Mouse (Mus musculus) adrenal gland, postnatal 10 days (tissue): ENCODE measurements at regions not wholly inside any gene's neighbourhood (a gene's known extent, or its start where the extent isn't known, plus 50 kb on each side); places are given as distances from the start of the nearest gene placed in this dataset.
A peak's percentile ranks its signal among the peaks of the same experiment; 100 is the strongest.
"Not testable (repeated sequence)": the region's sequence is repeated elsewhere in the genome, so short reads cannot be mapped to it uniquely, and the experiment has no call there.

ENCODE experiments used
- DNase-seq: peaks from one replicate; pipeline ENCODE4 v3.0.0; 2021; ENCODE audit warnings: mixed read lengths

GRCm38 (mm10) chr17:17197229-17197628, 76.0 kb downstream of the Zfp97 start:
- not testable (repeated sequence) for DNase-seq

DNA sequence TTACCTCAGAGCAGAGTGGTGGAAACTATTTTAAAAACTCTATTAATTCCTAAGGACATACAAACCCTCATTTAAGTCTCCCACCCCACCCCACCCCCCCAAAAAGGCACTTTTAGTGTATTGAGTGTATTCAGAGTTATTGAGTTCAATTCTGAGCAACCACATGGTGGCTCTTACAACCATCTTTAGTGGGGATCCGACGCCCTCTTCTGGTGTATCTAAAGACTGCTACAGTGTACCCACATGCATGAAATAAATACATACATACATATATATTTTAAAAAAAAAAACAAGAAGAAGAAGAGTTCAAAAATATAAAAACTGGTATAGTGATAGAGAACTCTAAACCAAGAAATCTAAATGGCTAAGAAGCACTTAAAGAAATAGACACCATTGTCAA, 107.9 kb downstream of the Zfp97 start:
- DNase-seq: no peak

GRCm38 (mm10) chr17:17234329-17235185, 113.3 kb downstream of the Zfp97 start:
- DNase-seq: peak; percentile 91

GRCm38 (mm10) chr17:17235186-17235482, 113.9 kb downstream of the Zfp97 start:
- not testable (repeated sequence) for DNase-seq
